Mouse (Mus musculus) neural tube, embryonic 10.5 days (tissue): Measurements from ENCODE around the gene Klrb1a.
"Not testable (repeated sequence)": the region's sequence is repeated elsewhere in the genome, so short reads cannot be mapped to it uniquely, and the experiment has no call there.

Source experiments
- DNase-seq: peaks from one replicate; pipeline ENCODE4 v3.0.0-alpha.2; 2017; ENCODE audit warnings: low spot score; ENCODE audit errors: extremely low spot score

Klrb1a gene

GRCm38 (mm10) chr6:128623433-128623832 is at the start of gene Klrb1a:
Gene Klrb1a (minus strand): TSS chr6:128623533.
- not testable (repeated sequence) for DNase-seq

- DNase-seq, result no peak
These were observed 46.6 kb upstream of the Klrb1a start for GRCm38 (mm10) chr6:128669936-128670335.

GRCm38 (mm10) chr6:128662206-128662605 is 38.9 kb upstream of the Klrb1a start, which contains the start of gene Clec2h:
Gene Clec2h (plus strand): TSS chr6:128662385.
- no peak for DNase-seq

GRCm38 (mm10) chr6:128661249-128661648 is 37.9 kb upstream of the Klrb1a start:
- DNase-seq, result no peak

DNA sequence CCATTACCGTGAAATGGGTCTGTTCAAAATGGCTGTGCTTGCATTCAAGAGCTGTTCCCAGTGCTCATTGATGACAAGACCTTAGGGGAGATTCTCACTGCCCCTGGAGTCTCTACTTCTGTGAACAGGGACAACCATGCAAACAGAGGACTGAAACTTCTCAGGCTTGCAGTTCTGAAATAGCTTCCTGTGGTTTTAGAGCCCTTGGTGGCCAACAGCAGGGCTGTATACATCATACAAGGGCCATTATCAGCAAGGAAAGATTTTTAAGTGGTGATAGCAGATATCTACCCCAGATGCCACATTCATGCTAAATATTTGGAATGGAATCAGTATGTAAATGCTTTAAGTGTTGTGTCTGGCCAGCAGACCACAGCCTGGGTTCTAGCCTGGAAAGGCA is 29.6 kb upstream of the Klrb1a start:
- no peak for DNase-seq

- DNase-seq, result not testable (repeated sequence)
These were observed 27.5 kb upstream of the Klrb1a start for GRCm38 (mm10) chr6:128650827-128651226.

GRCm38 (mm10) chr6:128650187-128650586 is 26.9 kb upstream of the Klrb1a start:
- no peak for DNase-seq

- no peak for DNase-seq
These were observed 26.3 kb upstream of the Klrb1a start for GRCm38 (mm10) chr6:128649681-128650080.

DNA sequence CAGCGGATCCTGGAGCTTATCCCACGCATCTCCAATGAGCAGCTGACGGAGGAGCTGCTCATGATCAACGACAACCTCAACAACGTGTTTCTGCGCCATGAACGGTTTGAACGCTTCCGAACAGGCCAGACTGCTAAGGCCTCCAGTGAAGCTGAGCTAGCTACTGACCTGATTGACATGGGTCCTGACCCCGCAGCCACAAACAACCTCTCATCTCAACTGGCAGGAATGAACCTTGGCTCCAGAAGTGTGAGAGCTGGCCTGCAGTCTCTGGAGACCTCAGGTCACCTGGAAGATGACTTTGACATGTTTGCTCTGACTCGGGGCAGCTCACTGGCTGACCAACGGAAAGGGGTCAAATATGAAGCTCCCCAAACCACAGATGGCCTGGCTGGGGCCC is 22.4 kb upstream of the Klrb1a start:
- DNase-seq, result not testable (repeated sequence)

GRCm38 (mm10) chr6:128644694-128645093 is 21.4 kb upstream of the Klrb1a start:
- not testable (repeated sequence) for DNase-seq

- DNase-seq, result no peak
These were observed 20.7 kb upstream of the Klrb1a start for GRCm38 (mm10) chr6:128643999-128644398.

DNA sequence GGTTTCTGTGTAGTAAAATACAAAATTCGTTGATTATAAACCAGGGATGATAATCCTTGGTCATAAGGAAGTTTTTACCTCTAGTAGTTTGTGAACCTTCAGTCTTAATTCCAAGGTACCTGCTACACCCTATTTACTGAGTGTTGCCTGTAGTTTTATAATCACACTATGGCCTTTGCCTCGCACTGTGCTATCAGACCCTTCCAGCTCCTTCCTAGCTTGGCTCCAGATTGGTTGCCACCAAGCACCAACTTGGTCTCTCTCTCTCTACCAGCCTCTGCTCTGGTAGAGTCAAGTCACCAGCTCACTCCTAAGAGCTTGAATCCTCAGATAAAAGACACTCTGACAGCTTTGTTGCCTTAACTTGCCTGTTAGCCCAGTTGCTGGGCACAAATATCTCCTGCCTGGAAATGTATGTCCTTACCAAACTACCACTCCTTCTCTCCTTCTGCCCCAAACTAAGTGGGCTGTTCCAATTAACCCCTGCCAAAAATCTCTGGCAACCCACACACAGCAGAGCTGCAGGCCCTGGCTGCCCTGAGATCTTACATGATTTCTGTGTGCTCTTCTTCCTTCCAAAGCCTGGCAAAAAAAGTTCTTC is 17.9 kb upstream of the Klrb1a start:
- DNase-seq, result no peak

DNA sequence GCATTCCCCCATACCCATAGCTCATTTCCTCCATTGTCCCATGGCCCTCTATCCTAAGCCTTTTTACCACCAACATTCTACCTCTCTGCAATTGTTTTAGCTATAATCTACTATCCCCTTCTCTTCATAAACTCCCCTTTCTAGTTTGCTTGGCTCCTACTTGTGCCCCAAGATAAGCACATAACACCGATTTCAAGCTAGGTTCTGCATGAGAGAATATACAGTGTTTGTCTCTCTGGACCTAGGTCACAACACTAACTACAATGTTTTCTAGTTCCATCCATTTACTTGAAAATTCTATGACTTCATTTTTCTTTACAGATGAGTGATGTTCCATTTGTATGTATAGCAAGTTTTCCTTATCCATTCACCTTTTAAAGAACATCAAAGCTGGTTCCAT is 17.3 kb upstream of the Klrb1a start:
- DNase-seq, result no peak

GRCm38 (mm10) chr6:128630912-128631905 is 7.9 kb upstream of the Klrb1a start:
- DNase-seq, result not testable (repeated sequence)

- DNase-seq, result peak; percentile 40
These were observed 6.7 kb upstream of the Klrb1a start for GRCm38 (mm10) chr6:128629771-128630739.

DNA sequence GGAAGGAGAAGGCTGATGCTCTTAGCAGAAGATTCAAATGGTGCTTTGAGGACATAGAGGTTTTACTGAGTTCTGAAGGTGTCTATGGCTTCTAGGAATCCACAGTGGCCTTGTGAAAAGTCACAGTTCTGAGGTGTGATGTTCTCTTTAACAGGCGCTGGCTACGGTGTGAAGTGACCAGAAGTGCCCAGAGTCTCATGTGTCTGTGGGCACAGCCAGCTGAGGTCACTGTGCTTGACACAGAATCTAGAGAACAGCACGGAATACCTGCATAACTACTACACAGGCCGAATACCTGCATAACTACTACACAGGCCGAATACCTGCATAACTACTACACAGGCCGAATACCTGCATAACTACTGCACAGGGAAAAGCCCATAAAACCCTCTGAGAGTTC is 1.9 kb upstream of the Klrb1a start:
- DNase-seq, result not testable (repeated sequence)

DNA sequence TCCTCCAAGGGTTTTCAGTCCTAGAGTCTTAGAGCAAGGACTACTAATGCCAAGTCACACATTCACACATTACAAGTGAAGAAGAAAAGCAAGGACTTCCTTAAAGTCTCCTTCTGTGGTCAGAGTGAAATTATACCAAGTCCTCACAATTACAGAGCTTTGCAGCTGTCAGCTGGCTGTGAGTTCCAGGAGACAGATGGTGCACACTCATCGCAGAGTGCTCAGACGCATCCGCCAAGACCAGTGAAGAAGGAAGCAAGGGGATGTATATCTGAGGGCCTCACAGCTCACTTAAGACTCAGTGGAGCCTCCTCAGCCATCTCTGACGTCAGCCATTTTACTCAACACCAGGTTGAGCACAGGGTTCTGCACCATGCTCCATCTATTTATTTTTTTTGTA is 1.1 kb upstream of the Klrb1a start:
- no peak for DNase-seq

DNA sequence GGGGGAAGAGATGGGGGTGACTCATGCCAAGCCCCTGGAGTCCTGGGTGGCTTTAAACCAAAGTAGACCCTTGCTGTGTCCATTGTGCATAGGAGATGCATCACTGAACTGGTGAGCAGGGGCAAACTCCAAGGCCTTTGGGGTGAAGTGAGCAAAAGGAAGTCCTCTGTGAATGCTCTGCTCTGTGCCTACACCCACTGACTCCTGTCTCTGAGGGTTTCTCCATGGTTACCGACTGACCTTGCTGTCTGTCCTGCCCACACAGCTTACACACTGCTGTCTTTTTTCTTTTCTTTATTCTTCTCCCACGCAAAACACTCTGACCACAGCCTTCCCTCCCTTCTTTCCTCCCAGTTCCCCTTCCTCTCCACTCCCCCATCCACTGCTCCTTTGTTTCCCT is 600 bp downstream of the Klrb1a start:
- no peak for DNase-seq

DNA sequence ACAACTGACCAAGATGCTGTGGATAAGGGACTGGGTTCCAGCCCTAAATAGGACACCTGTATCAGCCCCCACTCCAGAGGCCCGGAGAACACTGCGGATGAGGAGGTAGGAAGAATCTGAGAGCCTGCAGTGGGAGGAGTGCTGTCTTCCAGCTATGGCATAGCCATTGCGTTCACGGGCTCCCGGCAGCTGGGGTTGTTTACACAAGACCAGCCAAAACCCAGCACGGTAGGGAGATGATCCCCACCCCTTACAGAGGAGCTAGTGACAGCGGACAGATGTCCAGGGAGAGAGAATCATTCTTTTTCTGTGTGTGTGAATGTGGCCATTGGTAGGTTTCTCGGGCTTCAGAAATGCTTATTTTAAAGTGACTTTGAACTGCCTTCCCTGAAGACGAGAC is 17.0 kb downstream of the Klrb1a start:
- DNase-seq, result no peak

DNA sequence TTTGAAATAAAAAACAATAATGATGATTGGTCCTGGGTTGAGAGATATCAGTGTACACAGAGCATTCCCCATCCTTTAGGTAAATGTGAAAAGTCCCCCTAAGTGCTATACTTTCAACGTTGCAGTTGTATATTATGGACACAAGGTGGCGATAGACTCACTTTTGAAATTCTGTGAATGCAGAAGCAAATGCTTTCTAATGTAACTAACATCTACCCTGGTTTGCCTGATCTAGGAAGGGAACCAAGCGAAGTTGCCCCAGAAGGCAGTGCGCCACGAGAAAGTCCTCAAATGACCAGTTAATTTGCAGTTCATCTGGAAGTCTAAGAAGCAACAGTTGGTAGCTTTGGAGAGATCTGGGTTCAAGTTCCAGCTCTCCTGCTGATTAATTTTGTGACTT is 18.8 kb downstream of the Klrb1a start:
- DNase-seq, result no peak

DNA sequence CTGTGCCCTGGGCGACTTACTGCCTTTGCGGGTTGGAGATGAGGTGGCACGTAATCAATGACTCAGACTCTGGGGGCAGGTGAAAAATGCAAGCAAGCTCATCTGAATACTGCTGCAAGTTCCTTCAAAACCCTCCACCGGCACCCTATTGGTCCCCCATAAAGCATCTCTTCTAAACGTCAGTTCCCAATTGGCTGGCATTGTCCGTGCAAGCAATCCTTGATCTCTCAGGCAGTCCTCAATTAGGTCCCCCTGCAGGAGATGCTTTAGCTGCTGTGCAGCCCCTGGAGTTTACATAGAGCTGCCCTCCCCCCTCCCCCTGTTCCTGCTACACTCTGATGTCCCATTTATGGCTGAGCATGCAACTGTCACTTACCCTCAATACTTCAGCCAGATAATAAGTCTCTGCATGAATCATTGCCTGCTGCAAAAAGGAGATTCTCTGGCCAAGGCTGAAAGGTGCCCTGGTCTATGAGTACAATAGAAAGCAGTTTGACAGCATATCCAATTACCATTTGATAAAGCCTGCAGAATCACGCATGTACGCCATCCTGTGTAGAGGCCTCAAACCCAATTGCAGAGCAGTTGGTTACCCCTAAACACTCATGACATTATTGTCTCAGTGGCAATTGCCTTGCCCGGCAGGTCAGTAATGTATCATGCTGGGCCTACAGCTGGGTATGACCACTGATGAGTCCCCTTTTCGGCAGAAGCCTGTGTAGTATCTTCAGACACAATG is 20.7 kb downstream of the Klrb1a start:
- no peak for DNase-seq
